Mouse (Mus musculus) E14TG2a.4 (cell line): ENCODE data around the gene Rps19.

ENCODE experiments used
- CTCF ChIP-seq: conservative IDR thresholded peaks from 2 replicates; pipeline ENCODE4 v1.5.1; 2014; ENCODE audit warnings: low read length
- NANOG ChIP-seq: IDR thresholded peaks from 2 replicates; pipeline ENCODE4 v1.6.1; 2014; ENCODE audit warnings: borderline replicate concordance, low read length, mixed read lengths

DNA sequence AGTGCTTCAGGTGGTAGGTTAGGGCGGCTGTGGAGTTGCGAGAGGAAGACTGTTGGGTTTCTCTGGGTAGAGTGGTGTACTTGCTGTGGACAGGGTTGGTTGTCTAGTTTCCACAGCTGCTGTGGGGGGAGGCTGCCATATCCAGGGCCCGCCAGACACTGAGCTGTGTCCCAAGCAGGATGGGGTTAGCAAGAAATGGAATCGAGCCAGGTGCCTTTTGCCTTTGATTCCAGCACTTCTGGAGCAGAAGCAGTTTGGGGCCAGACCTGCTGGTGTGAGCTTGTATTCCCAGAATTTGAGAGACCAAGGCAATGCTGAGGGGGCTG is 2.1 kb downstream of the Rps19 start:
- TF ChIP-seq CTCF: no peak
- no peak for TF ChIP-seq NANOG
